Mouse (Mus musculus) CH12.LX (cell line): ENCODE data around the gene Gm26965. TPM values are rescaled to one million over a fixed set of nuclear protein-coding genes. Genes with fewer than 3 reads are reported as not detected.
A peak's percentile ranks its signal among the peaks of the same experiment; 100 is the strongest.

Experiments
- BHLHE40 ChIP-seq: IDR thresholded peaks from 2 replicates; pipeline ENCODE4 v1.6.1; 2011; ENCODE audit warnings: mild to moderate bottlenecking, low read depth, low read length, improper control_type of control experiment
- CHD2 ChIP-seq: IDR thresholded peaks from 2 replicates; pipeline ENCODE4 v1.6.1; 2011; ENCODE audit warnings: low read length, improper control_type of control experiment
- E2F4 ChIP-seq: IDR thresholded peaks from 2 replicates; pipeline ENCODE4 v1.6.1; 2011; ENCODE audit warnings: low read depth, low read length, improper control_type of control experiment; ENCODE audit not compliant: insufficient replicate concordance
- ELF1 ChIP-seq: IDR thresholded peaks from 2 replicates; pipeline ENCODE4 v1.6.1; 2014; ENCODE audit warnings: low read depth, mild to moderate bottlenecking, inconsistent platforms, low read length, improper control_type of control experiment
- ETS1 ChIP-seq: conservative IDR thresholded peaks from 2 replicates; pipeline ENCODE4 v1.6.1; 2012; ENCODE audit warnings: low read depth, mild to moderate bottlenecking, inconsistent platforms, low read length, improper control_type of control experiment, moderate library complexity
- GABPA ChIP-seq: IDR thresholded peaks from 2 replicates; pipeline ENCODE4 v1.6.1; 2012; ENCODE audit warnings: low read depth, low read length, improper control_type of control experiment, inconsistent platforms; ENCODE audit not compliant: insufficient replicate concordance
- HCFC1 ChIP-seq: IDR thresholded peaks from 2 replicates; pipeline ENCODE4 v1.6.1; 2012; ENCODE audit warnings: low read depth, mild to moderate bottlenecking, inconsistent platforms, low read length, improper control_type of control experiment
- JUND ChIP-seq: conservative IDR thresholded peaks from 2 replicates; pipeline ENCODE4 v1.6.1; 2011; ENCODE audit warnings: low read depth, low read length, improper control_type of control experiment
- KAT2A ChIP-seq: IDR thresholded peaks from 2 replicates; pipeline ENCODE4 v1.6.1; 2012; ENCODE audit warnings: low read length, improper control_type of control experiment, inconsistent platforms; ENCODE audit not compliant: insufficient replicate concordance
- MEF2A ChIP-seq: IDR thresholded peaks from 2 replicates; pipeline ENCODE4 v1.6.1; 2014; ENCODE audit warnings: low read depth, mild to moderate bottlenecking, inconsistent platforms, low read length, improper control_type of control experiment, borderline replicate concordance
- POLR2A ChIP-seq: IDR thresholded peaks from 2 replicates; pipeline ENCODE4 v1.6.1; 2011; ENCODE audit warnings: low read depth, mild to moderate bottlenecking, improper control_type of control experiment, low read length
- SIN3A ChIP-seq: IDR thresholded peaks from 2 replicates; pipeline ENCODE4 v1.6.1; 2012; ENCODE audit warnings: low read length, improper control_type of control experiment, inconsistent platforms
- SMC3 ChIP-seq: IDR thresholded peaks from 2 replicates; pipeline ENCODE4 v1.6.1; 2011; ENCODE audit warnings: low read depth, low read length, improper control_type of control experiment
- USF2 ChIP-seq: conservative IDR thresholded peaks from 2 replicates; pipeline ENCODE4 v1.6.1; 2011; ENCODE audit warnings: low read depth, low read length, improper control_type of control experiment
- ZC3H11A ChIP-seq: IDR thresholded peaks from 2 replicates; pipeline ENCODE4 v1.6.1; 2012; ENCODE audit warnings: low read depth, mild to moderate bottlenecking, inconsistent platforms, low read length, improper control_type of control experiment
- ZMIZ1 ChIP-seq: IDR thresholded peaks from 2 replicates; pipeline ENCODE4 v1.6.1; 2012; ENCODE audit warnings: low read depth, mild to moderate bottlenecking, inconsistent platforms, low read length, improper control_type of control experiment
- polyA plus RNA-seq: library from polyadenylated mRNA; unstranded; fragments of >175 nt; gene quantifications from 2 replicates; pipeline ENCODE4 v1.2.1, GENCODE M21; 2012; ENCODE audit warnings: low read depth; ENCODE audit not compliant: insufficient read length
- total RNA-seq, 2 experiments: library from RNA; depleted of rRNA; stranded (reverse); fragments of 300-350 nt in 1 of 2; fragments of >200 nt in 1 of 2; gene quantifications; 2 replicates each; pipeline ENCODE4 v1.2.3; 2012 to 2014

Gm26965 gene
- total and polyA plus RNA-seq, 3 experiments: 0.08 TPM; not detected in 2

GRCm38 (mm10) chr13:67451172-67452020 is 74.6 kb downstream of the Gm26965 start, which contains the start of gene Zfp874a (continued):
- TF ChIP-seq MEF2A (peak; percentile 20; the same call in 1 of the 2 replicates), ZC3H11A (no peak), HCFC1 (peak; percentile 93), E2F4 (no peak), POLR2A (peak; percentile 42), KAT2A (peak; percentile 74; the same call in 1 of the 2 replicates), ELF1 (0 out of 2 replicates have a peak, but pooled peaks have one; percentile 56), USF2 (no peak), SIN3A (peak; percentile 97), JUND (peak; percentile 66), SMC3 (no peak), BHLHE40 (0 out of 2 replicates have a peak, but pooled peaks have one; percentile 12), CHD2 (no peak), ETS1 (no peak), ZMIZ1 (no peak), GABPA (no peak; the same call in 1 of the 2 replicates)
- TF ChIP-seq, all 38 proteins: peak for 18

Other genes with a start within 250 kb of the Gm26965 start
- gene Zfp458, start 247.7 kb downstream of the Gm26965 start, total RNA-seq (2012; rRNA removed): 1.6 and 2.3 TPM in 2 replicates
- 3.2 and 3.3 TPM in 2 replicates for gene Zfp458, start 247.7 kb downstream of the Gm26965 start, total RNA-seq (2014; rRNA removed)
- 1.6 and 2.4 TPM in 2 replicates for gene Zfp458, start 247.7 kb downstream of the Gm26965 start, polyA plus RNA-seq
- gene Zfp457, start 219.7 kb downstream of the Gm26965 start, total RNA-seq (2012; rRNA removed): 0.97 and 0.98 TPM in 2 replicates
- 0.66 TPM in 1 of 2 replicates, not detected in the other for gene Zfp457, start 219.7 kb downstream of the Gm26965 start, total RNA-seq (2014; rRNA removed)
- 0.40 and 0.57 TPM in 2 replicates for gene Zfp457, start 219.7 kb downstream of the Gm26965 start, polyA plus RNA-seq
- gene Zfp595, start 193.6 kb downstream of the Gm26965 start, total RNA-seq (2012; rRNA removed): 4.6 and 5.4 TPM in 2 replicates
- gene Zfp595, start 193.6 kb downstream of the Gm26965 start, total RNA-seq (2014; rRNA removed): 10.1 and 13.7 TPM in 2 replicates
- gene Zfp595, start 193.6 kb downstream of the Gm26965 start, polyA plus RNA-seq: 5.4 and 6.4 TPM in 2 replicates
- gene Gm28044, start 165.6 kb downstream of the Gm26965 start, total RNA-seq (2012; rRNA removed): 1.0 and 1.1 TPM in 2 replicates
- gene Gm28044, start 165.6 kb downstream of the Gm26965 start, total RNA-seq (2014; rRNA removed): not detected in 2 replicates
- gene Gm28044, start 165.6 kb downstream of the Gm26965 start, polyA plus RNA-seq: 0.89 and 1.0 TPM in 2 replicates
- 1.8 and 2.3 TPM in 2 replicates for gene Zfp953, start 165.5 kb downstream of the Gm26965 start, total RNA-seq (2012; rRNA removed)
- gene Zfp953, start 165.5 kb downstream of the Gm26965 start, total RNA-seq (2014; rRNA removed): 4.6 and 5.6 TPM in 2 replicates
- gene Zfp953, start 165.5 kb downstream of the Gm26965 start, polyA plus RNA-seq: 3.6 and 4.2 TPM in 2 replicates
- gene Gm28041, start 150.4 kb downstream of the Gm26965 start, total RNA-seq (2012; rRNA removed): 1.7 and 2.3 TPM in 2 replicates
- gene Gm28041, start 150.4 kb downstream of the Gm26965 start, total RNA-seq (2014; rRNA removed): 0.61 and 1.1 TPM in 2 replicates
- 1.8 TPM in 1 of 2 replicates, not detected in the other for gene Gm28041, start 150.4 kb downstream of the Gm26965 start, polyA plus RNA-seq
- 4.7 and 5.1 TPM in 2 replicates for gene Zfp456, start 150.3 kb downstream of the Gm26965 start, total RNA-seq (2012; rRNA removed)
- gene Zfp456, start 150.3 kb downstream of the Gm26965 start, total RNA-seq (2014; rRNA removed): 7.4 and 8.0 TPM in 2 replicates
- 2.4 and 3.6 TPM in 2 replicates for gene Zfp456, start 150.3 kb downstream of the Gm26965 start, polyA plus RNA-seq
- 8.3 and 9.0 TPM in 2 replicates for gene Zfp429, start 126.3 kb downstream of the Gm26965 start, total RNA-seq (2012; rRNA removed)
- gene Zfp429, start 126.3 kb downstream of the Gm26965 start, total RNA-seq (2014; rRNA removed): 17.4 and 18.2 TPM in 2 replicates
- 8.0 and 10.5 TPM in 2 replicates for gene Zfp429, start 126.3 kb downstream of the Gm26965 start, polyA plus RNA-seq
- 0.47 and 0.63 TPM in 2 replicates for gene Zfp459, start 104.7 kb downstream of the Gm26965 start, total RNA-seq (2012; rRNA removed)
- gene Zfp459, start 104.7 kb downstream of the Gm26965 start, total RNA-seq (2014; rRNA removed): 0.12 TPM in 1 of 2 replicates, not detected in the other
- gene Zfp459, start 104.7 kb downstream of the Gm26965 start, polyA plus RNA-seq: not detected in 2 replicates
- 7.1 and 7.6 TPM in 2 replicates for gene Zfp874a, start 74.5 kb downstream of the Gm26965 start, total RNA-seq (2012; rRNA removed)
- 16.8 and 23.6 TPM in 2 replicates for gene Zfp874a, start 74.5 kb downstream of the Gm26965 start, total RNA-seq (2014; rRNA removed)
- 6.1 and 6.5 TPM in 2 replicates for gene Zfp874a, start 74.5 kb downstream of the Gm26965 start, polyA plus RNA-seq
- 4.7 and 4.8 TPM in 2 replicates for gene Zfp874b, start 41.9 kb downstream of the Gm26965 start, total RNA-seq (2012; rRNA removed)
- 8.0 and 8.7 TPM in 2 replicates for gene Zfp874b, start 41.9 kb downstream of the Gm26965 start, total RNA-seq (2014; rRNA removed)
- 1.8 and 2.1 TPM in 2 replicates for gene Zfp874b, start 41.9 kb downstream of the Gm26965 start, polyA plus RNA-seq
- gene Zfp58, start 25.6 kb downstream of the Gm26965 start, total RNA-seq (2012; rRNA removed): 4.3 and 5.2 TPM in 2 replicates
- 5.9 and 6.4 TPM in 2 replicates for gene Zfp58, start 25.6 kb downstream of the Gm26965 start, total RNA-seq (2014; rRNA removed)
- 2.7 and 2.9 TPM in 2 replicates for gene Zfp58, start 25.6 kb downstream of the Gm26965 start, polyA plus RNA-seq
- 11.4 and 12.2 TPM in 2 replicates for gene Zfp87, start within 50 bp of the Gm26965 start, total RNA-seq (2012; rRNA removed)
- gene Zfp87, start within 50 bp of the Gm26965 start, total RNA-seq (2014; rRNA removed): 20.7 and 25.0 TPM in 2 replicates
- gene Zfp87, start within 50 bp of the Gm26965 start, polyA plus RNA-seq: 10.3 and 13.8 TPM in 2 replicates
- gene Zfp748, start 27.7 kb upstream of the Gm26965 start, total RNA-seq (2012; rRNA removed): 9.1 and 11.5 TPM in 2 replicates
- 14.8 and 16.3 TPM in 2 replicates for gene Zfp748, start 27.7 kb upstream of the Gm26965 start, total RNA-seq (2014; rRNA removed)
- gene Zfp748, start 27.7 kb upstream of the Gm26965 start, polyA plus RNA-seq: 6.6 and 8.1 TPM in 2 replicates
- gene Zfp729b, start 83.6 kb upstream of the Gm26965 start, total RNA-seq (2012; rRNA removed): 4.8 and 6.4 TPM in 2 replicates
- gene Zfp729b, start 83.6 kb upstream of the Gm26965 start, total RNA-seq (2014; rRNA removed): 13.4 and 17.9 TPM in 2 replicates
- 6.5 and 6.6 TPM in 2 replicates for gene Zfp729b, start 83.6 kb upstream of the Gm26965 start, polyA plus RNA-seq
- gene Gm49345, start 111.6 kb upstream of the Gm26965 start, total RNA-seq (2012; rRNA removed): not detected in 2 replicates
- gene Gm49345, start 111.6 kb upstream of the Gm26965 start, total RNA-seq (2014; rRNA removed): not detected in 2 replicates
- gene Gm49345, start 111.6 kb upstream of the Gm26965 start, polyA plus RNA-seq: 1.2 and 1.5 TPM in 2 replicates
- 3.6 and 3.7 TPM in 2 replicates for gene Zfp729a, start 111.6 kb upstream of the Gm26965 start, total RNA-seq (2012; rRNA removed)
- gene Zfp729a, start 111.6 kb upstream of the Gm26965 start, total RNA-seq (2014; rRNA removed): 11.2 and 12.6 TPM in 2 replicates
- 4.6 and 4.8 TPM in 2 replicates for gene Zfp729a, start 111.6 kb upstream of the Gm26965 start, polyA plus RNA-seq
- 7.3 TPM in 2 replicates for gene Zfp738, start 160.9 kb upstream of the Gm26965 start, total RNA-seq (2012; rRNA removed)
- gene Zfp738, start 160.9 kb upstream of the Gm26965 start, total RNA-seq (2014; rRNA removed): 9.4 and 10.3 TPM in 2 replicates
- gene Zfp738, start 160.9 kb upstream of the Gm26965 start, polyA plus RNA-seq: 4.7 and 4.9 TPM in 2 replicates
- 6.5 and 8.1 TPM in 2 replicates for gene Zfp65, start 203.0 kb upstream of the Gm26965 start, total RNA-seq (2012; rRNA removed)
- gene Zfp65, start 203.0 kb upstream of the Gm26965 start, total RNA-seq (2014; rRNA removed): 13.0 and 16.3 TPM in 2 replicates
- 4.7 and 6.1 TPM in 2 replicates for gene Zfp65, start 203.0 kb upstream of the Gm26965 start, polyA plus RNA-seq
- gene Zfp85, start 229.1 kb upstream of the Gm26965 start, total RNA-seq (2012; rRNA removed): 3.0 and 3.3 TPM in 2 replicates
- 6.4 and 7.0 TPM in 2 replicates for gene Zfp85, start 229.1 kb upstream of the Gm26965 start, total RNA-seq (2014; rRNA removed)
- 2.7 and 3.1 TPM in 2 replicates for gene Zfp85, start 229.1 kb upstream of the Gm26965 start, polyA plus RNA-seq